Mouse (Mus musculus): ENCODE measurements around the gene Ermap.

Gene Ermap

GRCm38 (mm10) chr4:119137313-119137712 lies 52.5 kb downstream of the Ermap start:
- no peak for DNase-seq (ENCODE audit: low spot score)

GRCm38 (mm10) chr4:119133860-119134259 lies 56.0 kb downstream of the Ermap start:
- no peak for DNase-seq (ENCODE audit: low spot score)

- DNase-seq (ENCODE audit: low spot score), result no peak
Observed at GRCm38 (mm10) chr4:119133306-119133705, 56.5 kb downstream of the Ermap start.

DNA sequence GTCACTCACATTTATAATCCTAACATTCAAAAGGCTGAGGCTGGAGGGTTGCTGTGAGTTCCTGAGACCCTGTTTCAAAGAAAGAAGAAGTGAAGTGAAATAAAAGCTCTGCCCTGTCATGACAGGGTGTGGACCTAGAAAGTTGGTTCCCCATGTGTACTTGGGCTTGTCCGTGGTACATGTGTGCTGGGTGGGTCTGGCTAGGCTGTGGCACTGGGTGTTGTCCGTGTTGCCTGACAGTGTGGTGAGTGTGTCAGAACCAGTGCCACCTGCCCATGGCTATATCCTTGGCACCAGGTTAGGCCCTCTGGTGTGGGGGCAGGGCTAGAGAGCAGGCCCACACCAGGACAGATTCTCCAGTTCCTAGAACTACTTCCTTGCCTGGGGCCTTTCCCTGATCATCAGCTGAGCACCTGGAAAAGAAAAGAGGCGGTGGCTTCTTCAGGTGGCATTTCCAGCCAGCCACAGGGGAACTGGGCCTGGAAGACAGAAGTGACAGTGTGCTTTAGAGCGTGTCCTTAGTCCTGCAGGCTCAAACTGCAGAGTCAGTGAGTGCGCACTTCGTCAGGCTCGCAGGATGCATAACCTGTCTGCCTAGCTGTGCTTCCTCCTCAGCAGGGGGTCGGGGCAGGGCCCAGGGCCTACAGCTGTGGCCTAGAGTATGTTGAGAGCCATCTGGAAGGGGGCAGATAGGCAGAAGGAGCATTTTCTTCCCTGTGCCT lies 58.5 kb downstream of the Ermap start:
- no peak for DNase-seq (ENCODE audit: low spot score)

GRCm38 (mm10) chr4:119129096-119129495 lies 60.7 kb downstream of the Ermap start:
- no peak for DNase-seq (ENCODE audit: low spot score)

- DNase-seq (ENCODE audit: low spot score), result no peak
Observed at GRCm38 (mm10) chr4:119128547-119128946, 61.3 kb downstream of the Ermap start.

- no peak for DNase-seq (ENCODE audit: low spot score)
Observed at GRCm38 (mm10) chr4:119127229-119127628, 62.6 kb downstream of the Ermap start.

DNA sequence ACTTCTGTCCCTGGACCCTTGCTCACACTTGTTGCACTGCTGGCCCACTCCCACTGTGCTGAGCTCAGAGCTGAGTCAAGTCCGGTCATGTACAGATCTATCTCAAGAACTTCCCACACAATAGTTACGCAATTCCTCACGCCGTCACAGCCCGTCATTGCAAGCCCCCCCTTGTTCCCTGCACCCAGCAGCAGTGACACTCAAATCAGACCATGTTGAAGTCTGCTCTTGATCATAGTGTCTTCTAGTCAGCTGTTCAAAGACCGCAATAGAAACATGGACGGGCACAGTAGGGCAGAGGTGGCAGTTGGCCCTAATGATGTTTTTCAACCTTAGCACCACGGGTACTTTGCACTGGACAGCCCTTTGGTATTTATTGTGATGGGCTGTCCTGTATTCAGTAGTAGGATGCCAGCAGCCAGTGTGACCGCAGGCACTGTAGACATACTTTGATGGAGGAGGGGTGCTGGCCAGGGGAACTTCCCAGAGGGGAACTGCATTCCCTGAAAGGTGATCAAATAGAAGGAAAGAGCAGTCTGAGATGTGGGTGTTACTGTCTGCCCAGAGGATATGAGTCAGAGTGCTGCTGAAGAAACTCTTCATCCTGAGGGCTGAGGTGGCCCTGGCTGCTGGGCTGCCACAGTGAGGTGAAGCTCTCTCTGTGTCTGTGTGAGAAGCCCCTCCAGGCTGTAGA lies 64.1 kb downstream of the Ermap start:
- peak; percentile 3 for DNase-seq (ENCODE audit: low spot score)

All from embryo, embryonic 10 days (tissue).